ENCODE assay signal across 7 mouse cellular contexts in the genomic region with DNA sequence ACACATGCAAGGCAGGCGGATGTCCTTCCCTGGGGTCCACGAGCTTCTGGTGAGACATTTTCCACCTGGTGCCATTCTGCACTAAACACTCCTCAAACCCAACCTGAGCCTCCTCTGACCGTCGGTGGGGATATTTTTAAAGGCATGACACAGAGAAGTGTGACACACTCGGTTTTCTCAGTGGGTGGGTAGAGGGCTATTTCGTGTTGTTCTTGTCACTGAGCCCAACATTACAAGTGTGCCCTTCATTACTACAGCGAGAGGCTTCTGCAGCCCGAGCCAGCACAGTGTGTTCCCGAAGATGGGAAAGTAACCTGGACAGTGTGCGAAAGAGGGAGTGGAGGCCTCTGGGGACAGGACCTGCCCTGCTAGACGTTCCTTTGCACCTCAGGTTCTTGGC.
"Had no signal": no experiment of that assay in that cellular context is flagged by ENCODE, and none has a peak within 500 bp of the region (broad histone marks: within the 10 kb centered on the region; RNA-seq: fewer than 3 reads in every experiment).

No protein-coding gene starts in this region.

- DNase-seq: kidney, adult 8-10 months; kidney, postnatal 25 days; layer of hippocampus, adult 9-11 months; lung, adult 18-20 months; right cerebral cortex, adult 18-20 months; right cerebral cortex, postnatal 25 days; thymus, postnatal 36 days had no signal
